Mouse (Mus musculus) stomach, embryonic 15.5 days (tissue): ENCODE measurements around the gene Fnbp4. TPM values are rescaled to one million over a fixed set of nuclear protein-coding genes. Genes with fewer than 3 reads are reported as not detected.

Source experiments
- ATAC-seq: fragments of 200-750 bp; cut with Nextera tagmentation; 2 replicates; pipeline ENCODE4 v1.8.0; 2017; ENCODE audit warnings: low read depth, moderate number of reproducible peaks, moderate TSS enrichment; ENCODE audit not compliant: insufficient read depth, low FRiP score
- H3K27ac ChIP-seq: fragments of 300-500 bp; sonication (generic); 2 replicates; pipeline ENCODE4 v1.5.1; 2015; ENCODE audit warnings: mild to moderate bottlenecking, inconsistent platforms
- H3K27me3 ChIP-seq: fragments of 300-500 bp; sonication (generic); replicated peaks from 2 replicates; pipeline ENCODE4 v1.6.1; 2015; ENCODE audit warnings: inconsistent platforms
- H3K36me3 ChIP-seq: fragments of 300-500 bp; sonication (generic); 2 replicates; pipeline ENCODE4 v1.6.1; 2015; ENCODE audit warnings: inconsistent platforms
- H3K4me1 ChIP-seq: fragments of 300-500 bp; sonication (generic); 2 replicates; pipeline ENCODE4 v1.6.1; 2015; ENCODE audit warnings: inconsistent platforms
- H3K4me2 ChIP-seq: fragments of 300-500 bp; sonication (generic); 2 replicates; pipeline ENCODE4 v1.6.1; 2015; ENCODE audit warnings: mild to moderate bottlenecking, inconsistent platforms
- H3K4me3 ChIP-seq: fragments of 300-500 bp; sonication (generic); replicated peaks from 2 replicates; pipeline ENCODE4 v1.5.1; 2015; ENCODE audit warnings: inconsistent platforms
- H3K9ac ChIP-seq: fragments of 300-500 bp; sonication (generic); 2 replicates; pipeline ENCODE4 v1.6.1; 2015; ENCODE audit warnings: inconsistent platforms
- H3K9me3 ChIP-seq: fragments of 300-500 bp; sonication (generic); 2 replicates; pipeline ENCODE4 v1.6.1; 2016; ENCODE audit warnings: inconsistent platforms
- WGBS: fragments of 180-500 bp; shearing (Covaris S2); methylation state at CpG from one replicate; pipeline ENCODE4 v1.1.7; 2015; 5-methylcytosine and 5-hydroxymethylcytosine counted together
- polyA plus RNA-seq: library from polyadenylated mRNA; unstranded; fragments of >200 nt; fragmentation: Nextera tagmentation; extraction: Ambion mirVana; gene quantifications from 2 replicates; pipeline ENCODE4 v1.2.1, GENCODE M21; 2015

The Fnbp4 gene
- polyA plus RNA-seq, result 79.8 and 87.5 TPM in 2 replicates

DNA sequence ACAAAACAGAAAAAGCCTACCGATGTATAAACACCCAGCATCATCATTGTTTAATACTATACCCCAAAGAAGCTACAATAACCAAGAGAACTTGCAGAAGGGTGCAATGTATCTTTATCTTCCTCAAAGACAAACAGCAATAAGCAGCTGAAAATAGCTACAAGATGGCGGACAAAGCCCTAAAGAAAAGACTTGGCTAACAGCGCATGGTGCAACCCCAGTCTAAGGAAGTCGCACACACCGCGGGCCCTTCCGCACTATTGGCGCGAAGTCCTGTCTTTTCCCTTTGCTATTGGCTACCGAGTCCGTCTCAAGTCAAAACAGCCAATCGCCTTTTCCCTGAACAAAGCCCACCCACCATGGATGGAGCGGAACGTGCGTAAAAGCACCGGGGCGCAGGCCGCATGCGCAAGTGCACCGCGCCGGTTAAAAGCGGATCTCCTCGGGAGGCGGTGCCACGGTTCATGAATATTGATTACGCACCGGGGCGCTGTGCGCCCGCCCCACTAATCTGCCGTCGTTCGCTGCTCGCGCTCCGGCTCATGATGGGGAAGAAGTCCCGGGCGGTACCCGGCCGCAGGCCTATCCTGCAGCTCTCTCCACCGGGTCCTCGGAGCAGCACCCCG is at the start of gene Fnbp4:
Gene Fnbp4 (plus strand): TSS at position 318 of the 626 bp plus-strand sequence.
- Histone ChIP-seq H3K36me3 (peaks cover 5% of the 10 kb centered on the region; the same call in 1 of the 2 replicates), H3K4me2 (peak within 1 kb of the TSS; percentile 64), H3K4me3 (peak within 1 kb of the TSS; percentile 99), H3K9ac (peak within 1 kb of the TSS; percentile 96), H3K9me3 (no peaks in the 10 kb centered on the region), H3K27ac (peak within 1 kb of the TSS; percentile 98), H3K27me3 (no peaks in the 10 kb centered on the region), H3K4me1 (peaks cover 5% of the 10 kb centered on the region; the same call in 1 of the 2 replicates)
- peak; percentile 99 for ATAC-seq
- under 1% methylated on average over 44 of the region's 44 CpGs for WGBS

GRCm38 (mm10) chr2:90700943-90701342 is 44.2 kb upstream of the Fnbp4 start:
- Histone ChIP-seq H3K9ac (no peak overlapping the region), H3K36me3 (peaks cover 54% of the 10 kb centered on the region), H3K4me3 (no peak overlapping the region), H3K4me2 (no peak overlapping the region), H3K9me3 (no peaks in the 10 kb centered on the region), H3K27ac (no peak overlapping the region), H3K4me1 (no peaks in the 10 kb centered on the region), H3K27me3 (no peaks in the 10 kb centered on the region)
- WGBS, result 82% methylated on average over 4 of the region's 4 CpGs
- ATAC-seq, result no peak

GRCm38 (mm10) chr2:90708548-90708947 is 36.6 kb upstream of the Fnbp4 start:
- no peak overlapping the region for H3K4me3 ChIP-seq
- peaks cover 56% of the 10 kb centered on the region for H3K36me3 ChIP-seq

GRCm38 (mm10) chr2:90715555-90716092 is 29.5 kb upstream of the Fnbp4 start:
- Histone ChIP-seq H3K4me3 (no peak overlapping the region), H3K9me3 (no peaks in the 10 kb centered on the region), H3K4me1 (no peaks in the 10 kb centered on the region), H3K9ac (no peak overlapping the region), H3K4me2 (no peak overlapping the region), H3K27me3 (no peaks in the 10 kb centered on the region), H3K27ac (no peak overlapping the region), H3K36me3 (peaks cover 29% of the 10 kb centered on the region)
- peak; percentile 88; the same call in 1 of the 2 replicates for ATAC-seq
- WGBS, result 88% methylated on average over 7 of the region's 7 CpGs

More at GRCm38 (mm10) chr2:90708548-90708947, 36.6 kb upstream of the Fnbp4 start:
- H3K9me3 ChIP-seq, result no peaks in the 10 kb centered on the region
- no peak overlapping the region for H3K27ac ChIP-seq
- ATAC-seq, result no peak
- H3K4me1 ChIP-seq, result no peaks in the 10 kb centered on the region
- WGBS, result 93% methylated on average over 1 of the region's 1 CpGs
- H3K4me2 ChIP-seq, result no peak overlapping the region
- no peaks in the 10 kb centered on the region for H3K27me3 ChIP-seq
- H3K9ac ChIP-seq, result no peak overlapping the region

DNA sequence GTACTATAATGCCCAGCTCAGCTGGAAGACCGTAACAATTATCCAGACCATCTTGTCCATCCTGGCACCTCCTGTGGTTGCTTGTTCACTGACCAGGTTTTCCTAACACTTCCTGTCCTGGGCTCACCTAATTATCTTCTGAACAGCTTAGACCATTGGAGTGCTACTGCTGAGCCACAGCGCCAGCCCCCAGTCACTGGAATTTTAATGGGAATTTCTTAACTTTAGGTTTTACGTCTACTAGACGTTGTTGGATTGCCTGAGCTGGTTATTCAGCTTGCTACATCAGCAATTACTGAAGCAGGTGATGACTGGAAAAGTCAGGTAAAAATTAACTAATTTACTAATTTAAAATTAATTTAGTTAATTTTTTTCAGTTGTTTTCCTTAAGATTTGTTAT is 27.8 kb upstream of the Fnbp4 start:
- ATAC-seq, result no peak
- Histone ChIP-seq H3K4me3 (no peak overlapping the region), H3K4me1 (no peaks in the 10 kb centered on the region), H3K9ac (no peak overlapping the region), H3K27ac (no peak overlapping the region), H3K36me3 (peaks cover 29% of the 10 kb centered on the region), H3K27me3 (no peaks in the 10 kb centered on the region), H3K9me3 (no peaks in the 10 kb centered on the region), H3K4me2 (no peak overlapping the region)
- 86% methylated on average over 4 of the region's 4 CpGs for WGBS

DNA sequence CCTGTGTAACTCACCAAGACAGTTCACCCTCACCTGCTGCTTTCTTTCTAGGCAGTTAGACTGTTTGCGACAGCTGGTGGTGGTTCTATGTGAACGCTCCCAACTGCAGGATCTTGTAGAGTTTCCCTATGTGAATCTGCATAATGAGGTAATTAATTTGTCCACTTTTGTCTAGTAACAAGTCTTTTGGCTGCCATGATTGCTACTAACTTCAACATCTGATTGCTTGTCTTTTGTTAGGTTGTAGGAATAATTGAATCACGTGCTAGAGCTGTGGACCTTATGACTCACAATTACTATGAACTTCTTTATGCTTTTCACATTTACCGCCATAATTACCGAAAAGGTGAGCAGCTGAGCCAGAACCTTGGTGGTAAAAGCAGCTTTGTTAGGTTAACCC is 27.2 kb upstream of the Fnbp4 start:
- Histone ChIP-seq H3K36me3 (peaks cover 28% of the 10 kb centered on the region), H3K27ac (no peak overlapping the region), H3K4me3 (no peak overlapping the region), H3K9ac (no peak overlapping the region), H3K4me2 (no peak overlapping the region), H3K9me3 (no peaks in the 10 kb centered on the region), H3K27me3 (no peaks in the 10 kb centered on the region), H3K4me1 (no peaks in the 10 kb centered on the region)
- WGBS, result 94% methylated on average over 5 of the region's 5 CpGs
- ATAC-seq, result no peak

- no peak overlapping the region for H3K4me2 ChIP-seq
- no peaks in the 10 kb centered on the region for H3K9me3 ChIP-seq
- no peak overlapping the region for H3K9ac ChIP-seq
- WGBS, result 94% methylated on average over 3 of the region's 3 CpGs
- peaks cover 46% of the 10 kb centered on the region for H3K36me3 ChIP-seq
- no peak overlapping the region for H3K27ac ChIP-seq
- H3K27me3 ChIP-seq, result no peaks in the 10 kb centered on the region
- H3K4me1 ChIP-seq, result no peaks in the 10 kb centered on the region
- H3K4me3 ChIP-seq, result no peak overlapping the region
- no peak for ATAC-seq
Observed at GRCm38 (mm10) chr2:90726818-90727217, 18.4 kb upstream of the Fnbp4 start.

DNA sequence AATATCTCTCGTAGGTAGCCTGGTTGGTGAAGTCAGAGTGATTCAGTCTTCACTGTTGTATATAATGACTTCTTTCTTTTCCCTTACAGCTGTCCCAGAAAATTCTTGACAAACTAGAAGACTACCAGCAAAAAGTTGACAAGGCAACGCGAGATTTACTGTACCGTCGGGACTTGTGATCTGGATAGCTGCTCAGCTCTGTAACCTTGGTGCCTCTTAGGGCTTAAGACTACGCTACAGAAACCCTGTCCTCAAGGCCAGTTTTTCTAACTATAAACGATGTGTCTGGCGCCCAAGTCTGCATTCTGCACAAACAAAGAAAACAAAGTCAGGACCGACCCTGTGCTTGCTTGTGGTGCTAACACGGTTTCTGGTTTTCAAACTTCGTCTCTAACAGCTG is 9.8 kb upstream of the Fnbp4 start:
- Histone ChIP-seq H3K4me3 (no peak overlapping the region), H3K9ac (no peak overlapping the region), H3K27me3 (no peaks in the 10 kb centered on the region), H3K36me3 (peaks cover 53% of the 10 kb centered on the region), H3K4me1 (no peaks in the 10 kb centered on the region), H3K27ac (no peak overlapping the region), H3K9me3 (no peaks in the 10 kb centered on the region), H3K4me2 (no peak overlapping the region)
- 90% methylated on average over 11 of the region's 11 CpGs for WGBS
- no peak for ATAC-seq

GRCm38 (mm10) chr2:90738801-90739200 is 6.4 kb upstream of the Fnbp4 start:
- Histone ChIP-seq H3K4me1 (no peaks in the 10 kb centered on the region), H3K27me3 (no peaks in the 10 kb centered on the region), H3K4me2 (no peak overlapping the region), H3K4me3 (no peak overlapping the region), H3K9ac (no peak overlapping the region), H3K9me3 (no peaks in the 10 kb centered on the region), H3K27ac (no peak overlapping the region), H3K36me3 (peaks cover 28% of the 10 kb centered on the region)
- 88% methylated on average over 3 of the region's 3 CpGs for WGBS
- no peak for ATAC-seq

DNA sequence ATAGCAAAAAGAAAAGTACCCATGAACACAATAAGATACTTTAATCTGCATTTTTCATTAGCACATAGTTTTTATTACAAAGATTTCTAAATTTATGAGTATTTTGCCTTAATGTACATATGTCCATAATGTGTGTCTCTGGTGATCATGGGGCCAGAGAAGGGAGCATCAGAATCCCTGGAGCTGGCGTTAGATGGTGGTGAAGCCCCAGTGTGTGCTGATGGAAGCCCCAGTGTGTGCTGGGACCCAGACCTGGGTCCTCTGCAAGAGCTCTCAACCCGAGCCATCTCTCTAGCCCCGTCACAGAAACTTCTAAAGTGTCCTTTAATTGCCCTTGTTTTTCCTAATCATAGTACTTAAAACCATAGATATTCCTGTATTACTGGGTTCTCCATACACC is 5.8 kb upstream of the Fnbp4 start:
- WGBS, result 91% methylated on average over 3 of the region's 3 CpGs
- peaks cover 28% of the 10 kb centered on the region for H3K36me3 ChIP-seq
- no peak for ATAC-seq

GRCm38 (mm10) chr2:90739921-90740320 is 5.2 kb upstream of the Fnbp4 start:
- H3K27me3 ChIP-seq, result no peaks in the 10 kb centered on the region
- no peak for ATAC-seq
- H3K9me3 ChIP-seq, result no peaks in the 10 kb centered on the region
- H3K27ac ChIP-seq, result no peak overlapping the region
- no peaks in the 10 kb centered on the region for H3K4me1 ChIP-seq
- no peak overlapping the region for H3K4me3 ChIP-seq
- no peak overlapping the region for H3K4me2 ChIP-seq
- H3K9ac ChIP-seq, result no peak overlapping the region
- H3K36me3 ChIP-seq, result peaks cover 22% of the 10 kb centered on the region
- WGBS, result 88% methylated on average over 5 of the region's 5 CpGs

More for the DNA sequence above, 5.8 kb upstream of the Fnbp4 start:
- H3K9ac ChIP-seq, result no peak overlapping the region
- H3K27ac ChIP-seq, result no peak overlapping the region
- H3K4me1 ChIP-seq, result no peaks in the 10 kb centered on the region
- H3K4me3 ChIP-seq, result no peak overlapping the region
- H3K9me3 ChIP-seq, result no peaks in the 10 kb centered on the region
- no peak overlapping the region for H3K4me2 ChIP-seq
- H3K27me3 ChIP-seq, result no peaks in the 10 kb centered on the region

- H3K9ac ChIP-seq, result no peak overlapping the region
- H3K4me2 ChIP-seq, result peak overlapping the region; percentile 56
- no peaks in the 10 kb centered on the region for H3K9me3 ChIP-seq
- H3K4me3 ChIP-seq, result peak overlapping the region; percentile 99
- peaks cover 5% of the 10 kb centered on the region; the same call in 1 of the 2 replicates for H3K4me1 ChIP-seq
- 58% methylated on average over 12 of the region's 12 CpGs for WGBS
- no peak for ATAC-seq
- peak overlapping the region; percentile 93 for H3K27ac ChIP-seq
- no peaks in the 10 kb centered on the region for H3K27me3 ChIP-seq
- H3K36me3 ChIP-seq, result peaks cover 5% of the 10 kb centered on the region; the same call in 1 of the 2 replicates
Observed at GRCm38 (mm10) chr2:90744285-90745052, 701 bp upstream of the Fnbp4 start.
